Mouse (Mus musculus): ENCODE data around the gene Ssrp1.

Gene Ssrp1

DNA sequence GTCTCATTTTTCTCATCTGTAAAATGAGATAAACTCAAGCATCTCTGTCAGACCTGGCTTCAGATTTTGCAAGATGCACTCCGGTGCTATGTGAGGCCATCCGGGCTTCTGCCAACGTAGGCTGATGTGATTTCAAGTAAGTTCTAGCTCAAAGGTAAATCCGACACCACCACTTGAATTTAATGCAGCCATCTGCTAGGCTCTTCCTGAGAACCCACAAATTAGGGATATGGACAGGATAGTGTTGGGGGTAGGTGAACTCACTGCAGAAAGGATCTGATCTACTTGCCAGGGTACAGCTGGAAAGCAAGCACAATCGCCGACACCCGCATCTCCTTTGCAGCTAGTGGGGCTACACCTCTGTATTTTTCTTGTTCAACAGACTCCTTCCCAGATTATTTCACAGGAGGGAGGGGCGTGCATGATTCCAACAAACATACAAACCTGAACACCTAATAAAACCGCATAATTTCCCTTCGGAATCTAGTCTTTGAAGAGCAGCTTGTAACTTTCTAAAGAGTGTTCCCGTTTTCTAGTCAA, 457 bp upstream of the Ssrp1 start:
- no peak for DNase-seq (ENCODE audit: low spot score)

- DNase-seq (ENCODE audit: low spot score), result no peak
Observed at GRCm38 (mm10) chr2:85038336-85038735, 1.3 kb downstream of the Ssrp1 start.

GRCm38 (mm10) chr2:85043623-85044022, 6.6 kb downstream of the Ssrp1 start:
- DNase-seq (ENCODE audit: low spot score), result no peak

GRCm38 (mm10) chr2:85046222-85046621, 9.2 kb downstream of the Ssrp1 start:
- DNase-seq (ENCODE audit: low spot score), result no peak

GRCm38 (mm10) chr2:85047081-85047480, 10.0 kb downstream of the Ssrp1 start:
- DNase-seq (ENCODE audit: low spot score), result no peak

- DNase-seq (ENCODE audit: low spot score), result peak; percentile 83
Observed at GRCm38 (mm10) chr2:85047596-85048167, 10.6 kb downstream of the Ssrp1 start, which contains the start of gene Tnks1bp1. TSS of gene Tnks1bp1 (plus strand) at chr2:85048022.

DNA sequence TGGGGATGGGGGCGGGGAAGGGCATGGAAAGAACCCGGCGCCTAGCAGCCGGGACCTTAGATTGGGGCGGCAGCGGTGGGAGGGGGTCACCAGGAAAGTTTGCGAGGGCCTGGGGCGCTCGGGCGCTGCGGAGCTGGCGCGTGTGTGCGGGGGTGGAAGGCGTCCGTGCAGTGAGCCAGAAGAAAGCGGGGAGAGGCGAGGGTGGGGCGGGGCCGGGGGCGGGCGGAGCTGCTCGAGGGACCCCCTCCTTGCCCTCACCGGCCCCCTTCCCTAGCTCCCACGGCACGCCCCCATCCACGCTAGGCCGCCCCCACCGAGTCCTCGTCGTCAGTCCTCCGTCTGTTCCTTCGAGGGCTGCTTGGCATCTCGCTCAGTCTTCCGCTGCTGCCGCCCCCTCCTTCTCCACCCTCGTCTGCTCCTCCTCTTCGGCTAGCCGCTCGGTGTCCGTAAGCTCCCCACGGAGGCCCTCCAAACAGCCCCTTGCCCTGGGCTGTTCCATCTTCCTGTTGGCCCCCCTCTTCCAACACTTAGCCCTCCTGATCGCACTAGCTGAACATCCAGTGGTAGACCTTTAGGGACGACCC, 11.2 kb downstream of the Ssrp1 start:
- peak; percentile 36 for DNase-seq (ENCODE audit: low spot score)

DNA sequence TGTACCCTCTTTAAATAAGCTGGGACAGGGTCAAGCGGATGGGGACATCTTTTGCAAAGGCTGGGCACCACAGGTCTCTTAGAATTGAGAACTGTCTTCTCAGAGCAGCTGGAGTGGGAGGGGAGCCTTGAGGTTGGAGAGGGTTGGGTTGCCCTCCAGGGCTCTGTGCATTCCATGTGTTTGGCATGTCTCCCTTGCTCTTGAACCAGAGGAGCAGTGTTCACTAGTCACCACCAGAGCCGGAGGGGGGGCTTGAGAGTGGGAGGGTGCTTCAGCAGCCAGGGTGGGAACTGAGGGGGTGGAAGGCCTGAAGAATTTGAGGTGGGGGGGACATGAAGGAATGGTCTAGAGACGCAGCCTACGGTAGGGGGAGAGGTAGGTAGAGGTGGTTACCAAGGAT, 12.2 kb downstream of the Ssrp1 start:
- no peak for DNase-seq (ENCODE audit: low spot score)

DNA sequence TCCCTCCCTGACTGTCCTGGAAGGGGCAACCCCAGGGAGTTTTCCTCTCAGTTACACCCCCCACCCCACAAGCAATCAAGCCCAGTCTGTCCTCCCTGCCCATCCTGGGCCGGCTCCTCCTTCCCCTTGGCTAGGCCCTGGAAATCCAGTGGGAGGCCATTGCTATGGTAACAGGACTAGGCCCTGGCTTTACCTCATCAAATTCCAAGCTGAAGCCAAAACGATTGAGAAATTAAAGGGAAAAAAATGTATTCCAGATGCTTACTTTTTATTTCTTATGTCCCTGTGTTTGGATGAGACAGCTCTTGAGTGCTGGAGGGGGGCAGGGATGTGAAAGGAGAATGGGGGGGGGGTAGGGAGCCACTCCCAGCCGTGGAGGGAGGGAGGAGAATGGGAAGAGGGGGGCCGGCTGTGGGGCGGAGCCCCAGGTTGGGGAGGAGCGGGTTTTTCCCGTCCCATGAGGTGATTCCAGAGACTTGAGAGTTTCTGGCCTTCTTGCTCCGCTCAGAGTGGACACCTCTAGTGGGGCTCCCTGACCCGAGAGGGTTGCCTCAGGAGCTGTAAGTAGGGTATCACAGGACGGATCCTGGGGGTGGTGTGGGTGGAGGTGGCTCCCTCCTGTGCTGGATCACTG, 13.1 kb downstream of the Ssrp1 start:
- DNase-seq (ENCODE audit: low spot score), result no peak

- no peak for DNase-seq (ENCODE audit: low spot score)
Observed at GRCm38 (mm10) chr2:85050746-85051145, 13.7 kb downstream of the Ssrp1 start.

GRCm38 (mm10) chr2:85053192-85053816, 16.3 kb downstream of the Ssrp1 start:
- DNase-seq (ENCODE audit: low spot score), result no peak

GRCm38 (mm10) chr2:85056711-85057110, 19.7 kb downstream of the Ssrp1 start:
- DNase-seq (ENCODE audit: low spot score), result no peak

- DNase-seq (ENCODE audit: low spot score), result no peak
Observed at GRCm38 (mm10) chr2:85059677-85060076, 22.6 kb downstream of the Ssrp1 start.

DNA sequence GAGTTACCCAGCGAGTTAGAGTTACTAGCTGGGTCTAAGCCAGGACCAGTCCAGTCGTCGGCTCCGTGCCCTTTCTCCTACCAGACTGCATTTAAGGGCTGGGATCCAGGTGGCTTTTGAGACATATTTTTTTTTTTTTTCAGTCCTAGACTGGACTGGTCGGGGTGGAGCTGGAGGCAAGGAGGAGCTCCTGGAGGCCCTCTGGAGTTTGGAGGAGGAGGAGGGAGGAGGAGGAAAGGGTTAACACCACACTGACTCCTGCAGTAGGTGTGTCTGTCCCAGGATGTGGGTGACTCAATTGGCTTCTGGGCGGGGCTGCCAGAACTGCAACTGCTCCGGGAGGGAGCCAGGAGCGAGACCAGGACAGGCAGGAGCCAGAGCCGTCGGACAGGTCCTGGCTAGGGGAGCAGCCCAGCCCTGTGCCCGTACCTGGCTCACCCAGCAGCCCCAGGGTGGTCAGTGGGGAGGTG, 23.6 kb downstream of the Ssrp1 start:
- no peak for DNase-seq (ENCODE audit: low spot score)

GRCm38 (mm10) chr2:85061107-85061541, 24.1 kb downstream of the Ssrp1 start:
- DNase-seq (ENCODE audit: low spot score), result no peak

GRCm38 (mm10) chr2:85065141-85065875, 28.3 kb downstream of the Ssrp1 start:
- DNase-seq (ENCODE audit: low spot score), result no peak

GRCm38 (mm10) chr2:85066937-85067336, 29.9 kb downstream of the Ssrp1 start:
- no peak for DNase-seq (ENCODE audit: low spot score)

DNA sequence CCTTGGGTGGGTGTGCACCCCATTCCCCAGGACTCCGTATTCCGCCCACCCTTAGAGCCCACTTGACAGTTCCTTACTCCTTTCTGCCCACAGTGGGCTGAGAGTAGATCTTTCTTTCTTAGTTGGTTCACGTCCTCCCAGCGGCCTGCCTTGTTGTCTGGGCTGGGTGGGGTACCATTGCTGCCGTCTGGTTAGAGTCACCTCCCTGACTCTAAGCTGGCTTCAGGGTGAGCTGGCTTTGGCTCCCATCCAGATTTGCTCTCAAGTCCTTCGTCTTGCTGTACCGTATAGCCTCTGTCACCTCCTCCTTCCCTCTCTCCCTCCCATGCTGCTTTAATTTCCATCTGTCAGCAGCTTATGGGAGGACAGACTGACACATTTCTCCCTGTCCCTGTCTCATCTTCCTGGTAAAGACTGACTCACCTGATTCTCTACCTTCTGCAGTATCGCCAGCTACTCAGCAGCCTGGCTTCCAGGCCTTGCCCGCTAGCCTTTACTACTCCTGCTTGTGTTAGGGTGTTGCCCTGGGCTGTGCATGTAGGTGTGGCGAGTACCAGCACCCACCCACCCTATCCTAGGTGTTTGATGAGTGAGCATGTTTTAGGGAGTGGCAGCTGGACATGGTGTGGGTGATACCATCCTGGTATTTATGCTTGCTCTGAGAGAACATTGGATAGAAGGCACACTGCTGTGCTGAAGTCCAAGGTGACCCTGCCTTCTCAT, 31.0 kb downstream of the Ssrp1 start:
- no peak for DNase-seq (ENCODE audit: low spot score)

- no peak for DNase-seq (ENCODE audit: low spot score)
Observed at GRCm38 (mm10) chr2:85068626-85069025, 31.6 kb downstream of the Ssrp1 start.

- DNase-seq (ENCODE audit: low spot score), result no peak
Observed at GRCm38 (mm10) chr2:85070086-85070485, 33.1 kb downstream of the Ssrp1 start.

- no peak for DNase-seq (ENCODE audit: low spot score)
Observed at GRCm38 (mm10) chr2:85071921-85072320, 34.9 kb downstream of the Ssrp1 start.

Measured in urinary bladder, postnatal 10 days (tissue).